Mouse (Mus musculus) kidney, postnatal 0 days (tissue): ENCODE results near the gene Iqschfp. TPM values are rescaled to one million over a fixed set of nuclear protein-coding genes. Genes with fewer than 3 reads are reported as not detected.

Experiments used
- ATAC-seq: fragments of 200-750 bp; cut with Nextera tagmentation; replicated peaks from 2 replicates; pipeline ENCODE4 v1.8.0; 2017; ENCODE audit warnings: low read depth, moderate number of reproducible peaks, moderate TSS enrichment, moderate library complexity; ENCODE audit not compliant: low FRiP score
- DNase-seq: peaks from one replicate; pipeline ENCODE4 v3.0.0-alpha.2; 2016; ENCODE audit warnings: low spot score
- H3K27ac ChIP-seq: fragments of 300-500 bp; sonication (generic); 2 replicates; pipeline ENCODE4 v1.5.1; 2014; ENCODE audit warnings: mild to moderate bottlenecking
- H3K27me3 ChIP-seq: fragments of 300-500 bp; sonication (generic); 2 replicates; pipeline ENCODE4 v1.6.1; 2014; ENCODE audit warnings: low read length, mixed read lengths; ENCODE audit not compliant: insufficient read depth
- H3K36me3 ChIP-seq: fragments of 300-500 bp; sonication (generic); 2 replicates; pipeline ENCODE4 v1.6.1; 2014; ENCODE audit warnings: low read length, mixed read lengths; ENCODE audit not compliant: insufficient read depth
- H3K4me1 ChIP-seq: fragments of 300-500 bp; sonication (generic); replicated peaks from 2 replicates; pipeline ENCODE4 v1.6.1; 2014; ENCODE audit warnings: antibody characterized with exemption, low read length, mixed read lengths; ENCODE audit not compliant: insufficient read depth
- H3K4me2 ChIP-seq: fragments of 300-500 bp; sonication (generic); 2 replicates; pipeline ENCODE4 v1.6.1; 2014; ENCODE audit warnings: mild to moderate bottlenecking, low read length, moderate library complexity, mixed read lengths
- H3K4me3 ChIP-seq: fragments of 300-500 bp; sonication (generic); replicated peaks from 2 replicates; pipeline ENCODE4 v1.5.1; 2014; ENCODE audit warnings: low read depth, low read length
- H3K9ac ChIP-seq: fragments of 300-500 bp; sonication (generic); 2 replicates; pipeline ENCODE4 v1.6.1; 2014; ENCODE audit warnings: low read depth, low read length
- H3K9me3 ChIP-seq: fragments of 300-500 bp; sonication (generic); replicated peaks from 2 replicates; pipeline ENCODE4 v1.6.1; 2016; ENCODE audit warnings: low read length, inconsistent platforms, mixed read lengths
- CTCF ChIP-seq: IDR thresholded peaks from 2 replicates; pipeline ENCODE4 v1.5.1; 2016; ENCODE audit warnings: antibody characterized with exemption, low read depth, mild to moderate bottlenecking, moderate library complexity
- WGBS: fragments of 180-500 bp; shearing (Covaris S2); extraction: QIAGEN DNeasy Blood & Tissue Kit; methylation state at CpG from one replicate; pipeline ENCODE4 v1.1.7; 2014; 5-methylcytosine and 5-hydroxymethylcytosine counted together
- polyA plus RNA-seq: library from polyadenylated mRNA; unstranded; fragments of >200 nt; fragmentation: Nextera tagmentation; extraction: Ambion mirVana; gene quantifications from 2 replicates; pipeline ENCODE4 v1.2.1, GENCODE M21; 2015

Iqschfp gene
- polyA plus RNA-seq, 1 experiment from 2014 or later, result 0.05 TPM

- Histone ChIP-seq H3K4me3 (no peak overlapping the region), H3K27ac (no peak overlapping the region), H3K9ac (no peak overlapping the region), H3K4me2 (no peak overlapping the region), H3K9me3 (no peaks in the 10 kb centered on the region), H3K27me3 (no peaks in the 10 kb centered on the region), H3K36me3 (no peaks in the 10 kb centered on the region), H3K4me1 (no peaks in the 10 kb centered on the region; the same call in 1 of the 2 replicates)
- no peak for ATAC-seq
- no peak for DNase-seq
- WGBS, result 13% methylated on average over 9 of the region's 9 CpGs
- TF ChIP-seq CTCF, result no peak
These were observed 765.7 kb downstream of the Iqschfp start for GRCm38 (mm10) chr3:68657589-68658245.

DNA sequence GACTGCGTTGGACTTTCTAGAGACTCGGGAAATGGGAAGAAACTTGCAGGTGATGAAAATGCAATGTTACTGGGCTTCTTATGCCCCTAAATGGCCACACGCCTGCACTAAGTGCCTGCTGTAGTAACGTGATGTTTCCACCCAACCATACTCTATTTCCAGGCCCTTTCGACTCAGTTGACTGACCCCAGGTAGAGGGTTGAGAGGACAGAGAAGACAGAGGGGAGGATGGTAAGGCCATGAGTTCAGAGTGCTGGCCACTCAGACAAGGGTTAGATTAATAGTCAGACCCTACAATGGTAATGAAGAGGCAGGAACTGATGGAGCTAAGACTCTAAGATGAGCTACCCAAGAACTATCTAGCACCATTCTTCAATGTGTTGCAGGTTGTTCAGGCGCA lies 768.0 kb downstream of the Iqschfp start:
- TF ChIP-seq CTCF, result no peak
- Histone ChIP-seq H3K4me1 (no peaks in the 10 kb centered on the region; the same call in 1 of the 2 replicates), H3K9me3 (no peaks in the 10 kb centered on the region), H3K9ac (no peak overlapping the region), H3K4me3 (no peak overlapping the region), H3K4me2 (no peak overlapping the region), H3K27ac (no peak overlapping the region), H3K27me3 (no peaks in the 10 kb centered on the region), H3K36me3 (no peaks in the 10 kb centered on the region)
- no peak for DNase-seq
- WGBS, result 92% methylated on average over 6 of the region's 6 CpGs
- ATAC-seq, result no peak

DNA sequence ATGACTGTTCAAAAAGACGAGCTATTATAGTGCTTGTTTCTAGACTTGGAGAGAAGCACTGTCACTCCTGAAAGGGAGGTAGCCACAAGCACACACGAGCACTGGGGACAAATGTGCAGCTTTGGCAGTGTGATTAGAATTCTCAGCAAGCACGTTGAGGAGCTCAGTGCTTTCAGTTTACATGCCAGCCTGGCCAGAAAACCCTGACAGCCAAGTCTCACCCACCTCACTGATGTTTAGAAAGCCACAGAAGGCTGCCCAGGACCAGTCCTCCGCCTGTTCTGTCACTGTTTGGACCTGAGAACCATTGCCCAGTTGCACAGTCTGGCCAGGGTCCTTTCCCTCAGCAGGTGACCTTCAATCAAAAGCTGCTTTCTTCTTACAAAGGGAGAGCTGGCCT lies 768.5 kb downstream of the Iqschfp start:
- ATAC-seq (no peak), DNase-seq (no peak)
- Histone ChIP-seq H3K36me3 (no peaks in the 10 kb centered on the region), H3K4me1 (no peaks in the 10 kb centered on the region; the same call in 1 of the 2 replicates), H3K27ac (no peak overlapping the region), H3K27me3 (no peaks in the 10 kb centered on the region), H3K9me3 (no peaks in the 10 kb centered on the region), H3K4me3 (no peak overlapping the region), H3K9ac (no peak overlapping the region), H3K4me2 (no peak overlapping the region)
- TF ChIP-seq CTCF, result no peak
- 85% methylated on average over 4 of the region's 4 CpGs for WGBS

- no peak for DNase-seq
- Histone ChIP-seq H3K4me1 (no peaks in the 10 kb centered on the region; the same call in 1 of the 2 replicates), H3K9me3 (no peaks in the 10 kb centered on the region), H3K9ac (no peak overlapping the region), H3K4me3 (no peak overlapping the region), H3K36me3 (no peaks in the 10 kb centered on the region), H3K27me3 (no peaks in the 10 kb centered on the region), H3K27ac (no peak overlapping the region), H3K4me2 (no peak overlapping the region)
- WGBS, result 77% methylated on average over 5 of the region's 5 CpGs
- ATAC-seq, result no peak
- no peak for TF ChIP-seq CTCF
These were observed 770.4 kb downstream of the Iqschfp start for GRCm38 (mm10) chr3:68662386-68662785.

- H3K27ac ChIP-seq, result no peak overlapping the region
- H3K9me3 ChIP-seq, result no peaks in the 10 kb centered on the region
- no peak overlapping the region for H3K4me3 ChIP-seq
- DNase-seq (no peak), ATAC-seq (no peak)
- no peaks in the 10 kb centered on the region for H3K36me3 ChIP-seq
- H3K4me2 ChIP-seq, result no peak overlapping the region
- WGBS, result 75% methylated on average over 6 of the region's 6 CpGs
- H3K9ac ChIP-seq, result no peak overlapping the region
- no peaks in the 10 kb centered on the region for H3K27me3 ChIP-seq
- no peak for TF ChIP-seq CTCF
- H3K4me1 ChIP-seq, result no peaks in the 10 kb centered on the region
These were observed 772.3 kb downstream of the Iqschfp start for GRCm38 (mm10) chr3:68664337-68664736.

- TF ChIP-seq CTCF, result no peak
These were observed 774.3 kb downstream of the Iqschfp start for GRCm38 (mm10) chr3:68666377-68666776.

GRCm38 (mm10) chr3:68667852-68668251 lies 775.8 kb downstream of the Iqschfp start:
- no peaks in the 10 kb centered on the region for H3K27me3 ChIP-seq
- ATAC-seq (no peak), DNase-seq (no peak)
- H3K4me3 ChIP-seq, result no peak overlapping the region
- H3K9ac ChIP-seq, result no peak overlapping the region
- H3K36me3 ChIP-seq, result no peaks in the 10 kb centered on the region
- H3K9me3 ChIP-seq, result no peaks in the 10 kb centered on the region
- 69% methylated on average over 1 of the region's 1 CpGs for WGBS
- H3K27ac ChIP-seq, result no peak overlapping the region
- H3K4me1 ChIP-seq, result no peaks in the 10 kb centered on the region
- no peak overlapping the region for H3K4me2 ChIP-seq
- TF ChIP-seq CTCF, result no peak

More at GRCm38 (mm10) chr3:68666377-68666776, 774.3 kb downstream of the Iqschfp start:
- DNase-seq (no peak), ATAC-seq (no peak)
- H3K4me2 ChIP-seq, result no peak overlapping the region
- H3K4me1 ChIP-seq, result no peaks in the 10 kb centered on the region
- H3K27ac ChIP-seq, result no peak overlapping the region
- H3K9me3 ChIP-seq, result no peaks in the 10 kb centered on the region
- H3K27me3 ChIP-seq, result no peaks in the 10 kb centered on the region
- H3K36me3 ChIP-seq, result no peaks in the 10 kb centered on the region
- no peak overlapping the region for H3K9ac ChIP-seq
- WGBS, result 87% methylated on average over 7 of the region's 7 CpGs
- H3K4me3 ChIP-seq, result no peak overlapping the region
